Mouse (Mus musculus) kidney, postnatal 25 days (tissue): ENCODE data around the gene Crnkl1.

ENCODE experiments used
- DNase-seq, 2 experiments: peaks; one replicate each; pipeline ENCODE4 v3.0.0; 2021; ENCODE audit warnings: mixed read lengths in 2 of 2

The Crnkl1 gene

GRCm38 (mm10) chr2:145934339-145935231 is at the start of gene Crnkl1, which contains the start of gene Cfap61:
Gene Crnkl1, minus strand, starts transcription at chr2:145935014.
Gene Cfap61, plus strand, starts transcription at chr2:145934784.
- peak; percentile 97 for DNase-seq

GRCm38 (mm10) chr2:145982317-145983045 is 47.7 kb upstream of the Crnkl1 start:
- no peak for DNase-seq

- no peak for DNase-seq
Observed at GRCm38 (mm10) chr2:145981699-145982112, 46.9 kb upstream of the Crnkl1 start.

GRCm38 (mm10) chr2:145980881-145981280 is 46.1 kb upstream of the Crnkl1 start:
- no peak for DNase-seq

GRCm38 (mm10) chr2:145979616-145980015 is 44.8 kb upstream of the Crnkl1 start:
- no peak for DNase-seq

GRCm38 (mm10) chr2:145972571-145972970 is 37.8 kb upstream of the Crnkl1 start:
- DNase-seq: no peak

GRCm38 (mm10) chr2:145971237-145972010 is 36.6 kb upstream of the Crnkl1 start:
- no peak for DNase-seq

- no peak for DNase-seq
Observed at GRCm38 (mm10) chr2:145970751-145971150, 35.9 kb upstream of the Crnkl1 start.

- no peak for DNase-seq
Observed at GRCm38 (mm10) chr2:145961861-145962260, 27.0 kb upstream of the Crnkl1 start.

- no peak for DNase-seq
Observed at GRCm38 (mm10) chr2:145958551-145958950, 23.7 kb upstream of the Crnkl1 start.

- DNase-seq: no peak
Observed at GRCm38 (mm10) chr2:145958097-145958496, 23.3 kb upstream of the Crnkl1 start.

GRCm38 (mm10) chr2:145957450-145957849 is 22.6 kb upstream of the Crnkl1 start:
- no peak for DNase-seq

- no peak for DNase-seq
Observed at GRCm38 (mm10) chr2:145956318-145956717, 21.5 kb upstream of the Crnkl1 start.

- DNase-seq: no peak
Observed at GRCm38 (mm10) chr2:145955844-145956243, 21.0 kb upstream of the Crnkl1 start.

GRCm38 (mm10) chr2:145952726-145953125 is 17.9 kb upstream of the Crnkl1 start:
- no peak for DNase-seq

- DNase-seq: no peak
Observed at GRCm38 (mm10) chr2:145950239-145950638, 15.4 kb upstream of the Crnkl1 start.

- DNase-seq: no peak
Observed at GRCm38 (mm10) chr2:145949475-145950068, 14.8 kb upstream of the Crnkl1 start.

- DNase-seq: no peak
Observed at GRCm38 (mm10) chr2:145948402-145948954, 13.7 kb upstream of the Crnkl1 start.

GRCm38 (mm10) chr2:145944286-145944685 is 9.5 kb upstream of the Crnkl1 start:
- no peak for DNase-seq

- no peak for DNase-seq
Observed at GRCm38 (mm10) chr2:145941403-145941802, 6.6 kb upstream of the Crnkl1 start.

GRCm38 (mm10) chr2:145936975-145937374 is 2.2 kb upstream of the Crnkl1 start:
- no peak for DNase-seq
